Mouse (Mus musculus) E14TG2a.4 (cell line): Measurements from ENCODE around the gene Mgat5.

Source experiments
- CTCF ChIP-seq: conservative IDR thresholded peaks from 2 replicates; pipeline ENCODE4 v1.5.1; 2014; ENCODE audit warnings: low read length
- NANOG ChIP-seq: IDR thresholded peaks from 2 replicates; pipeline ENCODE4 v1.6.1; 2014; ENCODE audit warnings: borderline replicate concordance, low read length, mixed read lengths

GRCm38 (mm10) chr1:127418916-127419575 lies 214.2 kb downstream of the Mgat5 start:
- TF ChIP-seq CTCF (no peak), NANOG (no peak)
